Mouse (Mus musculus): ENCODE results near the gene Olfr25.

Olfr25 gene

DNA sequence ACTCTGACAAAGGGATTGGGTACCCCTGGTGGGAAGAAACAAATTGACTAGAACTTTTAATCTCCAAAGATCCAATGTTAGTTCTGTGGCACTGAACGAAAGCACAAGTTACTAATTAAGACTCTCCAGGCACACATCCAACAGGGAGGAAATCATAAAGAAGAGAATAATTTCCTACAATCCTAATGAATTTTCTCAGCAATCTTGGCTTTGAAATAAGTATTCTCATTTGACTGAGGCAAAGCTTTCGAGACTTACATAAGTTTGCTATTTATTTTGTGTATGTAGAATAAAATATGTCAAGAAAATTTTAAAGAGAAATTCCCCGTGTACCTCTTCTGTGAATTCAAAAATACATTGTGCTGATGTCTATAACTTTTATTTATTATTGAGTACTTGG lies at the start of gene Olfr25:
Gene Olfr25 (plus strand): TSS at position 301 of the 400 bp plus-strand sequence.
- DNase-seq (ENCODE audit: low read depth, low spot score): no peak

DNA sequence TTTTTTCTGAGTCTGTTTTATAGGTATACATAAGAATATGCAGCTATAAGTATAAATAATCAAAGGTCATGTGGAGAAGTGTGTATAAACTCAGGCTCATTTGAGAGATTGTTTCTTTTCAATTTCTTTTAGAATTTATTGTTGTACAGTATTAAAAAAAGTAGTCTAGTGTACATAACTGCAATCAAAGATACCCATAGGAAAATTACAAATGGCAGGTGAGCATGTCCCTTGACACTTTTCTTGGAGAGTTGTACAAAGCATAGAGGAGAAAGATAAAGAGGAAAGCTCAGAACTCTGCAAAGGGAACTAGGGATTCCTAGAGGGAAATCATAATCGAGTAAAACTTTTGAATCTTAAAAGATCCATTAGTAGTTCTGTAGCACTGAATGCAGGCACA lies 38.1 kb upstream of the Olfr25 start, which contains the start of gene Olfr896-ps1:
Gene Olfr896-ps1 (plus strand): TSS at position 301 of the 400 bp plus-strand sequence.
- no peak for DNase-seq (ENCODE audit: low read depth, low spot score)

DNA sequence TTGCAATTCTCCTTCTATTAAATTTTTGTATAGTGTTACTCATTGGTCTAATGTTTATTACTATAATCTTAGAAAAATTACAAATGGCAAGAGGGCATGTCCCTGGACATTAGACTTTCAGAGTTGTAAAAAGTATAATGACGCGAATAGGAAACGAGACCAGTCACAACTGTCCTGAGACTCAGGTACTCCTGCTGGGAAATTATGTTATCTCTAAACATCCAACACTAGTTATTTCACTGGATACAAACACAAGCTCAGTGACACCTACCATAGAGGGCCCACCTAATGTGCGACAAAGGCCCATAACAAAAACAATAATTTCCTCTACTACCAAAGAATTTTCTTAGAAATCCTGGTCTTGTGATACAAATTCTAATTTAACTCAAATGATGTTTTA lies 19.3 kb downstream of the Olfr25 start, which contains the start of gene Olfr898:
Gene Olfr898 (plus strand): TSS at position 301 of the 400 bp plus-strand sequence.
- no peak for DNase-seq (ENCODE audit: low read depth, low spot score)

GRCm38 (mm10) chr9:38366596-38366995 lies 37.7 kb downstream of the Olfr25 start, which contains the start of gene Olfr250:
Gene Olfr250, plus strand, starts transcription at chr9:38366896.
- no peak for DNase-seq (ENCODE audit: low read depth, low spot score)

DNA sequence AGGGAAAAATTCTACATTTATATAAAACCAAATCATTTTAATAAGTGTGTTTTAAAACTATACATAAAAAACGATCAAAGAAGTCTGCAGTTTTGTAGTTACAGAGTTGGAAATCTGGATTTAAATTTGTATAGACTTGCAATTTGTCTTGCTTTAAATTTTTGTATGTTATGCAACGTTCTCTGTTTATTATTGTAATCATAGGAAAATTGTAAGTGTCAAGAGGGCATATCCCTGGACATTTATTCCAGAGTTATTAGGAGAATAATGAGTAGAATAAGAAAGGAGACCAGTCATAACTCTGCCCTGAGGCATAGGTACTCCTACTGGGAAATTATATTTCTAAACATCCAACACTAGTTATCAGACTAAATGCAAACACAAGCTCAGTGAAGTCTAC lies 47.9 kb downstream of the Olfr25 start, which contains the start of gene Olfr251:
Gene Olfr251 (plus strand): TSS at position 301 of the 400 bp plus-strand sequence.
- DNase-seq (ENCODE audit: low read depth, low spot score): no peak

Data from retina, postnatal 7 days (tissue).